Mouse (Mus musculus) liver, embryonic 13.5 days (tissue): ENCODE results near the gene Yipf1. TPM values are rescaled to one million over a fixed set of nuclear protein-coding genes. Genes with fewer than 3 reads are reported as not detected.

Source experiments
- ATAC-seq: fragments of 200-750 bp; cut with Nextera tagmentation; 2 replicates; pipeline ENCODE4 v1.8.0; 2017; ENCODE audit warnings: low read depth, mild to moderate bottlenecking, moderate number of reproducible peaks, moderate library complexity
- DNase-seq: peaks from one replicate; pipeline ENCODE4 v3.0.0; 2022
- H3K27ac ChIP-seq: fragments of 300-500 bp; sonication (generic); 2 replicates; pipeline ENCODE4 v1.5.1; 2015; ENCODE audit warnings: moderate library complexity, mild to moderate bottlenecking, inconsistent platforms
- H3K27me3 ChIP-seq: fragments of 300-500 bp; sonication (generic); 2 replicates; pipeline ENCODE4 v1.6.1; 2015; ENCODE audit warnings: mild to moderate bottlenecking, inconsistent platforms
- H3K36me3 ChIP-seq: fragments of 300-500 bp; sonication (generic); 2 replicates; pipeline ENCODE4 v1.6.1; 2015; ENCODE audit warnings: mild to moderate bottlenecking, inconsistent platforms
- H3K4me1 ChIP-seq: fragments of 300-500 bp; sonication (generic); replicated peaks from 2 replicates; pipeline ENCODE4 v1.6.1; 2015; ENCODE audit warnings: inconsistent platforms
- H3K4me2 ChIP-seq: fragments of 300-500 bp; sonication (generic); 2 replicates; pipeline ENCODE4 v1.6.1; 2015; ENCODE audit warnings: inconsistent platforms, mild to moderate bottlenecking, moderate library complexity
- H3K4me3 ChIP-seq: fragments of 300-500 bp; sonication (generic); replicated peaks from 2 replicates; pipeline ENCODE4 v1.5.1; 2015; ENCODE audit warnings: mild to moderate bottlenecking, inconsistent platforms
- H3K9ac ChIP-seq: fragments of 300-500 bp; sonication (generic); 2 replicates; pipeline ENCODE4 v1.6.1; 2015; ENCODE audit warnings: mild to moderate bottlenecking, inconsistent platforms
- H3K9me3 ChIP-seq: fragments of 300-500 bp; sonication (generic); replicated peaks from 2 replicates; pipeline ENCODE4 v1.6.1; 2016; ENCODE audit warnings: inconsistent platforms
- WGBS: fragments of 180-500 bp; shearing (Covaris S2); methylation state at CpG from one replicate; pipeline ENCODE4 v1.1.7; 2015; ENCODE audit not compliant: insufficient replicate concordance; 5-methylcytosine and 5-hydroxymethylcytosine counted together
- polyA plus RNA-seq: library from polyadenylated mRNA; unstranded; fragments of >200 nt; fragmentation: Nextera tagmentation; extraction: Ambion mirVana; gene quantifications from 2 replicates; pipeline ENCODE4 v1.2.1, GENCODE M21; 2015

Yipf1 gene
- polyA plus RNA-seq, 1 experiment from 2014 or later = 28.1 TPM

DNA sequence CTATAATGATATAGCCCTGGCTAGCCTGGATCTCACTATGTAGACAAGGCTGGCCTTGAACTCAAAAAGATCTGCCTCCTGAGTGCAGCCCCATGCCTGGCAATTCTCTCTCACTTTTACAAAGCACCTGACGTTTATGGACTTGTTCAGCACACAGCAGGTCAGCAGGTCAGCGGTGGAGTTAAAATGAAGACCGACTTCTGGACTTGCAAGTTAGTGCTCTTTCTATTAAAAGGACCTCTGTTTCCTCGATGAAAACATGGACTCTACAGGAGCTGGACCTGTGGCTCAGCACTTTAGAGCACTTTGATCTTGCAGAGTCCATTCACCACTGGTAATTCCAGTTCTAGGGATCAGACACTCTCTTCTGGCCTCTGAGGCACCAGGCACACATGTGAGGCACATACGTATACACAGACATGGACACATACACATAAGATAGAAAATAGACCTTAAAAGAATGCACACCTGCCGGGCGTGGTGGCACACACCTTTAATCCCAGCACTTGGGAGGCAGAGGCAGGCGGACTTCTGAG is 16.0 kb upstream of the Yipf1 start:
- peaks cover 15% of the 10 kb centered on the region; the same call in 1 of the 2 replicates for H3K27me3 ChIP-seq
- H3K36me3 ChIP-seq = no peaks in the 10 kb centered on the region
- H3K4me1 ChIP-seq = peaks cover 11% of the 10 kb centered on the region
- no peaks in the 10 kb centered on the region for H3K9me3 ChIP-seq
- H3K4me3 ChIP-seq = no peak overlapping the region
- no peak overlapping the region for H3K4me2 ChIP-seq
- WGBS = 66% methylated on average over 8 of the region's 8 CpGs
- DNase-seq (no peak), ATAC-seq (no peak)
- H3K9ac ChIP-seq = no peak overlapping the region
- H3K27ac ChIP-seq = no peak overlapping the region

- H3K9ac ChIP-seq = no peak overlapping the region
- no peak overlapping the region for H3K27ac ChIP-seq
- H3K4me3 ChIP-seq = no peak overlapping the region
- no peak for ATAC-seq
- peaks cover 16% of the 10 kb centered on the region for H3K4me1 ChIP-seq
- H3K36me3 ChIP-seq = no peaks in the 10 kb centered on the region
- H3K27me3 ChIP-seq = 0 out of 2 replicates have a peak, but pooled peaks cover 13% of the 10 kb centered on the region
- no peak overlapping the region for H3K4me2 ChIP-seq
- H3K9me3 ChIP-seq = no peaks in the 10 kb centered on the region
- no peak for DNase-seq
- whole genome bisulfite sequencing = 79% methylated on average over 7 of the region's 7 CpGs
These were observed 14.3 kb upstream of the Yipf1 start for GRCm38 (mm10) chr4:107299779-107300340.

GRCm38 (mm10) chr4:107300371-107300770 is 13.8 kb upstream of the Yipf1 start:
- no peaks in the 10 kb centered on the region for H3K36me3 ChIP-seq
- ATAC-seq (no peak), DNase-seq (no peak)
- H3K9ac ChIP-seq = no peak overlapping the region
- H3K4me2 ChIP-seq = no peak overlapping the region
- peaks cover 16% of the 10 kb centered on the region for H3K4me1 ChIP-seq
- H3K27ac ChIP-seq = no peak overlapping the region
- whole genome bisulfite sequencing = 29% methylated on average over 4 of the region's 4 CpGs
- 0 out of 2 replicates have a peak, but pooled peaks cover 18% of the 10 kb centered on the region for H3K27me3 ChIP-seq
- H3K4me3 ChIP-seq = no peak overlapping the region
- H3K9me3 ChIP-seq = no peaks in the 10 kb centered on the region

DNA sequence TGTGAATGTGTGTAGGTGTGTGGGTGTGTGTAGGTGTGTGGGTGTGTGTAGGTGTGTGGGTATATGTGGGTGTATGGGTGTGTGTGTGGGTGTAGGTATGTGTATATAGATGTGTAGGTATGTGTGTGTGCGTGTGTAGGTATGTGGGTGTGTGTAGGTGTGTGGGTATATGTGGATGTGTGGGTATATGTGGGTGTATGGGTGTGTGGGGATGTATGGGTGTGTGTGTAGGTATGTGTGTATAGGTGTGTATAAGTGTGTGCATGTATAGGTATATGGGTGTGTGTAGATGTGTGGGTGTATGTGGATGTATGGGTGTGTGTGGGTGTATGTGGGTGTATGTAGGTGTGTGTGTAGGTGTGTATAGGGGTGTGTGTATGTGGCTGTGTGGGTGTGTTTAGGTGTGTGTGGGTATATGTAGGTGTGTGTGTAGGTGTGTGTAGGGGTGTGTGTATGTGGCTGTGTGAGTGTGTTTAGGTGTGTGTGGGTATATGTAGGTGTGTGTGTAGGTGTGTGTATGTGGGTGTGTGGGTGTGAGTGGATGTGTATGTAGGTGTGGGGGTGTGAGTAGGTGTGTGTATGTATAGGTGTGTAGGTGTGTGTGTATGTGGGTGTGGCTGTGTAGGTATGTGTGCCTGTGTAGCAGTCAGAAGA is 13.1 kb upstream of the Yipf1 start:
- DNase-seq (no peak), ATAC-seq (peak; percentile 24; the same call in 1 of the 2 replicates)
- Histone ChIP-seq H3K9ac (no peak overlapping the region), H3K36me3 (no peaks in the 10 kb centered on the region), H3K4me2 (no peak overlapping the region), H3K4me3 (no peak overlapping the region), H3K4me1 (peaks cover 16% of the 10 kb centered on the region), H3K27me3 (peaks cover 25% of the 10 kb centered on the region), H3K9me3 (no peaks in the 10 kb centered on the region), H3K27ac (no peak overlapping the region)
- WGBS = 82% methylated on average over 1 of the region's 1 CpGs

- Histone ChIP-seq H3K4me2 (no peak overlapping the region), H3K27me3 (peaks cover 35% of the 10 kb centered on the region), H3K4me3 (no peak overlapping the region), H3K27ac (no peak overlapping the region), H3K9me3 (no peaks in the 10 kb centered on the region), H3K9ac (no peak overlapping the region), H3K36me3 (no peaks in the 10 kb centered on the region), H3K4me1 (peaks cover 16% of the 10 kb centered on the region)
- no peak for ATAC-seq
- no peak for DNase-seq
- WGBS = 65% methylated on average over 9 of the region's 9 CpGs
These were observed 11.9 kb upstream of the Yipf1 start for GRCm38 (mm10) chr4:107302221-107302620.

- H3K27me3 ChIP-seq = peaks cover 29% of the 10 kb centered on the region
- no peak overlapping the region for H3K4me2 ChIP-seq
- H3K4me1 ChIP-seq = peaks cover 16% of the 10 kb centered on the region
- H3K27ac ChIP-seq = no peak overlapping the region
- DNase-seq (no peak), ATAC-seq (peak; percentile 55)
- H3K9ac ChIP-seq = no peak overlapping the region
- H3K36me3 ChIP-seq = no peaks in the 10 kb centered on the region
- H3K9me3 ChIP-seq = no peaks in the 10 kb centered on the region
- WGBS = 55% methylated on average over 4 of the region's 4 CpGs
- H3K4me3 ChIP-seq = no peak overlapping the region
These were observed 11.3 kb upstream of the Yipf1 start for GRCm38 (mm10) chr4:107302832-107303231.

- Histone ChIP-seq H3K4me3 (no peak overlapping the region), H3K27ac (no peak overlapping the region), H3K36me3 (no peaks in the 10 kb centered on the region), H3K4me2 (no peak overlapping the region), H3K27me3 (peaks cover 29% of the 10 kb centered on the region), H3K9ac (no peak overlapping the region), H3K4me1 (peaks cover 16% of the 10 kb centered on the region), H3K9me3 (no peaks in the 10 kb centered on the region)
- no peak for DNase-seq
- no peak for ATAC-seq
- 46% methylated on average over 3 of the region's 3 CpGs for WGBS
These were observed 10.6 kb upstream of the Yipf1 start for GRCm38 (mm10) chr4:107303531-107303930.

DNA sequence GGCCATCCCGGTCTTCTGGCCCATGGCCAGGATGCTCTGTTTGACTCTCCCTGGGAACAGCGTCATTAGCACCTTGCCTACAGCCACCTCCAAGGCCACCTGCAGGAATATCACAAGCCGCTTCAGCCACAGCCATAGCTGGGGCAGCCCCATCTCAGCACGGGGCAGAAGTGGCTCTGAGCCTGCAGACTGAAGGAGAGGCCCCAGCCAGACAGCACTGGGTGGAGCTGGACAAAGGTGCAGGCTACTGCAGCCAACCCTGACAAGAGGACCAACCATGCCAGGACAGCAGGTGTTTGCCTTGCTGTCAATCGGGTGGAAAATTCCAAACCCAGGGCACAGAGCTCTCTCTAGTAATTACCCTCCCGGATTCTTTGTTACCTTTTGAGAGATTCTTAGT is 7.2 kb upstream of the Yipf1 start, which contains the start of gene Dio1:
Gene Dio1 (minus strand): TSS at position 204 of the 400 bp plus-strand sequence.
- Histone ChIP-seq H3K4me2 (no peak within 1 kb of the TSS), H3K9ac (no peak within 1 kb of the TSS), H3K4me3 (no peak within 1 kb of the TSS), H3K9me3 (no peaks in the 10 kb centered on the region), H3K36me3 (no peaks in the 10 kb centered on the region), H3K27ac (no peak within 1 kb of the TSS), H3K4me1 (peaks cover 13% of the 10 kb centered on the region), H3K27me3 (peaks cover 29% of the 10 kb centered on the region)
- WGBS = 47% methylated on average over 6 of the region's 6 CpGs
- ATAC-seq (no peak), DNase-seq (no peak)

GRCm38 (mm10) chr4:107314479-107314805 is 279 bp downstream of the Yipf1 start:
- peak overlapping the region; percentile 65 for H3K27ac ChIP-seq
- H3K36me3 ChIP-seq = peaks cover 15% of the 10 kb centered on the region
- DNase-seq = no peak
- H3K4me1 ChIP-seq = peaks cover 24% of the 10 kb centered on the region
- ATAC-seq = no peak; the same call in 1 of the 2 replicates
- 6% methylated on average over 7 of the region's 7 CpGs for WGBS
- peak overlapping the region; percentile 76 for H3K9ac ChIP-seq
- H3K4me3 ChIP-seq = peak overlapping the region; percentile 82
- H3K9me3 ChIP-seq = no peaks in the 10 kb centered on the region
- H3K27me3 ChIP-seq = no peaks in the 10 kb centered on the region
- H3K4me2 ChIP-seq = peak overlapping the region; percentile 80

DNA sequence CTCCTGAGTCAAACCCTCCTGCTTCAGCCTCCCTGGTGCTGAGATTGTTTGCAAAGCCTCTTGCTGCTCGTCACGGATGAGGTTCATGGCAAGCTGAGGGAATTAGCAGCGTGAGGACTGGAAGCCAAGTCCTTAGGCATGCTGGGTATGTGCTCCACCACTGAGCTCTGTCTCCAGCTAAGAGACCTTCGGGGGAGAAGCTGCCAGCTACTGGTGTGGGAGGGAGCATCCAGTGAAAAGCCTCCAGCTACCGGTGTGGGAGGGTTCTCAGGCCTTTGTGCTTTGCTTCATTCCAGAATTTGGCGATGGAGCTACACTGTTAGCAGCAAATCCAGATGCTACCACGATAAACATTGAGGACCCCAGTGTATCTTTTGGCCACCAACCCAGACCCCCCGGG is 4.5 kb downstream of the Yipf1 start:
- Histone ChIP-seq H3K36me3 (peaks cover 31% of the 10 kb centered on the region), H3K27ac (no peak overlapping the region), H3K9me3 (no peaks in the 10 kb centered on the region), H3K9ac (no peak overlapping the region), H3K4me2 (no peak overlapping the region), H3K4me3 (no peak overlapping the region), H3K4me1 (peaks cover 16% of the 10 kb centered on the region), H3K27me3 (no peaks in the 10 kb centered on the region)
- WGBS = 79% methylated on average over 8 of the region's 8 CpGs
- DNase-seq (no peak), ATAC-seq (no peak)

- 76% methylated on average over 2 of the region's 2 CpGs for WGBS
- peaks cover 39% of the 10 kb centered on the region for H3K36me3 ChIP-seq
- no peaks in the 10 kb centered on the region; the same call in 1 of the 2 replicates for H3K4me1 ChIP-seq
- ATAC-seq (no peak), DNase-seq (no peak)
- no peak overlapping the region for H3K4me2 ChIP-seq
- H3K27me3 ChIP-seq = no peaks in the 10 kb centered on the region
- no peak overlapping the region for H3K27ac ChIP-seq
- H3K9me3 ChIP-seq = no peaks in the 10 kb centered on the region
- no peak overlapping the region for H3K9ac ChIP-seq
- H3K4me3 ChIP-seq = no peak overlapping the region
These were observed 6.9 kb downstream of the Yipf1 start for GRCm38 (mm10) chr4:107321041-107321440.

- WGBS = 64% methylated on average over 2 of the region's 2 CpGs
- H3K4me1 ChIP-seq = no peaks in the 10 kb centered on the region; the same call in 1 of the 2 replicates
- no peak for ATAC-seq
- H3K36me3 ChIP-seq = peaks cover 34% of the 10 kb centered on the region
- no peak overlapping the region for H3K9ac ChIP-seq
- no peaks in the 10 kb centered on the region for H3K9me3 ChIP-seq
- no peak for DNase-seq
- no peak overlapping the region for H3K4me3 ChIP-seq
- H3K27me3 ChIP-seq = no peaks in the 10 kb centered on the region
- no peak overlapping the region for H3K4me2 ChIP-seq
- H3K27ac ChIP-seq = no peak overlapping the region
These were observed 8.9 kb downstream of the Yipf1 start for GRCm38 (mm10) chr4:107323113-107323512.
